Mouse (Mus musculus) activated CD4-positive, CD25-positive, alpha-beta regulatory T cell, adult 4 months (primary cell): ENCODE results near the gene Asb1. TPM values are rescaled to one million over a fixed set of nuclear protein-coding genes. Genes with fewer than 3 reads are reported as not detected.

Source experiments
- ATAC-seq: one replicate; pipeline ENCODE4 v1.8.0; 2017
- polyA plus RNA-seq, 2 experiments: library from polyadenylated mRNA; unstranded; fragments of 100-300 nt; shearing (Covaris generic); gene quantifications; one replicate each; pipeline ENCODE4 v1.2.1; 2017

The Asb1 gene
- polyA plus RNA-seq, 2 experiments from 2014 or later, result 2.3 to 2.8 TPM

GRCm38 (mm10) chr1:91547567-91547966 is 7.2 kb downstream of the Asb1 start:
- ATAC-seq, result no peak

- ATAC-seq, result no peak
These were observed 8.7 kb downstream of the Asb1 start for GRCm38 (mm10) chr1:91549073-91549472.

GRCm38 (mm10) chr1:91557099-91557498 is 16.8 kb downstream of the Asb1 start:
- no peak for ATAC-seq

DNA sequence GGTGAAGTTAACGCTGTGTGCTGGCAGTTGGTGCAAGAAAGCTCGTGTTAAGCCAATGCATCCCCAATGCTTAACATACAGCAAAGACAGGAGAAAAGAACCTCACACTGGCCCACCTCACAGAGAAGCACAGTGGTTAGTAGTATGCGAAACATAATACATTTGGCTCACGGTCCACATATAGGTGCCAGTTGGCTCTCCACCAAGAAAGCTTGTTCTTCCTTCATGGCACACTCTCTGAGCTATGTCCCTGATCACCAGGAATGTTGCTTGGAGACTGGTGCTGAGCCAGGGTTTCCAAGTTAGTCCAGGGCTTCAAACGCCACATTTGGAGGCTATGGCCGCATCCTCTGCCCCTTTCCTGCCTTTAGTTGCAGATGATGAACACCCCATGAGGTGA is 20.9 kb downstream of the Asb1 start:
- ATAC-seq, result no peak

- ATAC-seq, result no peak
These were observed 22.7 kb downstream of the Asb1 start for GRCm38 (mm10) chr1:91562977-91563590.

DNA sequence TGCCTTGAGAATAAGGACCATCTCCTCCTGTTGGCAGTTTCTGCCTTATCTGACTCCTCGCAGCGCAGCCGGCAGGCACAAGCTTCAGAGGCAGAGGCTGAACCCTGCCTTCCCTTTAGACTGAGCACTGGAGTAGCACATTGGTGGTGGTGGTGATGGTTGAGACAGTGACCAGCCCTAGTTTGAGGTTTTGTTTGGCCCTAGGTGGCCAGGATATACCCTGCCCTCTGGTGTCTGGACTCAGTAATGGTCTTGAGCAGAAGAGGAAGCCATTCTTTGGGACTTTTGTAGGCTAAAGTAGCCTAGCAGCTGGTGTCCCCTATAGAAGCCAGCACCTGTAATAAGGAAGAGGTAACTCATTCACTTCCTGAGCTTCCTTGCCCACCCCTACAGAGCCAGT is 23.7 kb downstream of the Asb1 start:
- ATAC-seq, result no peak

DNA sequence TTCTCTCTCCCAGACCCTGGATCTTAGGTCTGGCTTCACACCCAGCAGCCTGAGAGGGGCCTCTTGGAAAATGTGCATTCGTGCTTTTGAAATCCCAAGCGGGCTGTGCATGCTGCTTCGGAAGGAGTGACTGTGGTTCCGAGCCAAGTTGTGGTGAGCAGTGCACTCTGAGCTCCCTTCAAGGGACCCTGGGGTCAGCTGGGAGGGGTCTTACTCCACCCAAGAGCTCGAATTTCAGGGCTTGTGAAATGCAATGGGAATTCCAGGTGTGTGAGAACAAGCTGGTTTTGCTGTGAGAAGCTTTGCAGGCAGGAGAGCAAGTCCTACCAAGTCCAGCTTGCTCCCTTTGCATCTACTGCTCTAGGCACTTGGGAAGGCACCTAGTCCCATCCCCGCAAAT is 24.3 kb downstream of the Asb1 start:
- no peak for ATAC-seq

DNA sequence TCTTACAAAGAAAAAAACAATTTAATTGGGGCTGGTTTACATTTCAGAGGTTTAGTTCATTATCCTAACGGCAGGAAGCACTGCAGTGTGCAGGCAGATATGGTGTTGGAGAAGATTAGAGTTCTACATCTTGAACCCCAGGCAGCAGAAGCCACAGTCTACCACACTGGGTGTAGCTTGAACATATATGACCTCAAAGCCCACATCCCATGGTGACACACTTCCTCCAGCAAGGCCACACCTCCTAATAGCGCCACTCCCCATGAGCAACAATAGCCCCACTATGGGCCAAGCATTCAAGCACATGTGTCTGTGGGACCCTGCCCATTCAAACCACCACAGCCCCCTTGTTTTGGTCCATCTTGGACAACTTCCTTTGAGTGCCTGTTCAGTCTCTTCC is 26.9 kb downstream of the Asb1 start:
- ATAC-seq, result no peak

- ATAC-seq, result no peak
These were observed 32.1 kb downstream of the Asb1 start for GRCm38 (mm10) chr1:91572458-91572857.

DNA sequence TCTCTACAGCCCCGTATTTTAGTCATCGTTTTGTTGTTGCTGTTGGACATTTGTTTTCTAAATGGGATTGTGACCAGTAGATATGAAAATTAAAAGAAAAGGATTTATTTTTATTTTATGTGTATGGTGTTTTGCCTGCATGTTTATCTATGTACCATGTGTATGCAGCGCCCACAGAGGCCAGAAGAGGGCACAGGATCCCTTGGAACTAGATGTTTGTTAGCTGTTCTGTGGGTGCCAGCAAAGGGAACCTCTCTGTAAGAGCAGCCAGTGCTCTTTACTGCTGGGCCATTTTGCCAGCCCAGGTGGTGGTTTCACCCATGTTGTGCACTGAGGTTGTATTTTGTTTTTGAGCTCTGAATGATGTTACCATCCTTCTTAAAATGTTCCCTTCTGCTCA is 33.9 kb downstream of the Asb1 start:
- no peak for ATAC-seq

- ATAC-seq, result no peak
These were observed 37.7 kb downstream of the Asb1 start for GRCm38 (mm10) chr1:91577883-91578517.

DNA sequence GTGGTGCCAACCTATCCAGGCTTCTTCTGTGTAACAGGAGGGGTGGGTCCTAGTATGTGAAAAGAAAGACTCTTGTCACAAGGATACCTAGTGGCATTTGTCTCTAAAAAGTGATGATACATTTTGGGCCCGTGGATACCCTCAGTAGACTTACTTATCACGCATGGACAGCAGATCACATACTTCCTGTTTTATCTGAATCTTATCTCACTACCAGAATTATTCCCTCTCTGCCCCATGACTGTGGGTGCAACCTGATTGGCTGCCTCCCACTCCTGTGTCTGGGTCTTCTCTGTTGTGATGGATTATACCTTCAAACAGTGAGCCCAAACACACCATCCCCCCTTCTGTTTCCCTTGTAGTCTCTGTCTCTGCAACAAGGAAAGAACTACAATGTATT is 40.2 kb downstream of the Asb1 start:
- ATAC-seq, result no peak

GRCm38 (mm10) chr1:91581206-91581605 is 40.9 kb downstream of the Asb1 start:
- ATAC-seq, result no peak

DNA sequence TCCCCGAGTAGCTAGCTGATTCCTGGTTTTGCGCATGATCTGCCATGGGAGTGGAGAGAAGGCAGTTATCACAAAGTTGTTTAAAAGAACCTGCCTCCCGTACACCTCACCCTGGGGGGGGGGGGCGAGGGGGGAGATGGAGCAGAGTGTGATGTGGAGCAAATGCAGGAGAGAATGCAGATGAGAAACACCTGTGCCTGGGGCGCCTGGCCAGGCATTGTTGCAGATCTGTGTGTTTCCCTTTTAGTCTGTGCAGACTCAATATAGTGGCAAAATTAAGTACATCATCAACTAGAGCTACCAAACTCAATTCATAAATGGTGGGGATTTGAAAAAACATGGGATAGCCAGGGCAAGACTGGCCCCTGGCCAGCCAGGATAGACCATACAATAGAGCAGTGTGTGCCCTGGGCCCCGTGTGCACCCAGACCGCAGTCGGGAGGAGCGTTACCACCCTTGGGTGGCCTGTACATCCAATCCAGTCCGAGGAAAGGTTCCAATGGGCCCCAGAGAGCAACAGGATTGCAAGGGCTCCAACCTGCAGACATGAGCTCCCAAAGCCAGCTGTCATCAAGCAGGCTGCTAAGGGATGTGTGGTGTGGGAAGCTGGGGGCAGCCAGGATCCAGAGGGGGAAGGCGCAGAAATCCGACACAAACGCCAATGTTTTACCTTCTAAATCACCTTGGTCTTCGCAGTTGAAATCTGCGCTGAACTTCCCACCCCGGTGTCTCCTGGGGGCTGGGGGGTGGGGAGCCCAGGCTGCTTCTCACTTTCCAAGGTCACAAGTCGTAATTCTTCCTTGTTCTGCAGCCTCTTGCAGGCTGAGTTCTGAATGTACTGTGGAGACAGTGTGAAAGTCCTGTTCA is 44.9 kb downstream of the Asb1 start:
- ATAC-seq, result no peak

GRCm38 (mm10) chr1:91589738-91590137 is 49.4 kb downstream of the Asb1 start:
- no peak for ATAC-seq

- no peak for ATAC-seq
These were observed 55.2 kb downstream of the Asb1 start for GRCm38 (mm10) chr1:91595521-91596020.

DNA sequence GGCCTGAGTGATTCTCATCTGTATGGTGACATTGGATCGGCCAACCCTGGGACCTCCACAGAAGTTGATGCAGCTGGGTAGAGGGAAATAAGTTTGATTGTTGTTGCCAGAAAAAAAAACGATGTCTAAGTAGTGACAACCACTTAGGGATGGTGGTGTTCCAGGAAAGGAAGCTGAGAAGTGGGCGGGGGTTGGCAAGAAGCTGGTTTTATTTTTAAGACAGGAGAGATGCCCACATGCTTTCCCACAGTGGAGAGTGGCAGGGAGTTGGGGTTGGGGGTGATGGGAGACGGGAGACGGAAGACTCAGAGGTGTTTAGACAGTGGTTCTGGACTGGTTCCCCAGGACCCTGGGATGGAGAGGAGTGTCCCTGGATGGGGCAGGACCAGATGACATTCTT is 57.3 kb downstream of the Asb1 start:
- no peak for ATAC-seq

- no peak for ATAC-seq
These were observed 60.5 kb downstream of the Asb1 start for GRCm38 (mm10) chr1:91600671-91601361.

DNA sequence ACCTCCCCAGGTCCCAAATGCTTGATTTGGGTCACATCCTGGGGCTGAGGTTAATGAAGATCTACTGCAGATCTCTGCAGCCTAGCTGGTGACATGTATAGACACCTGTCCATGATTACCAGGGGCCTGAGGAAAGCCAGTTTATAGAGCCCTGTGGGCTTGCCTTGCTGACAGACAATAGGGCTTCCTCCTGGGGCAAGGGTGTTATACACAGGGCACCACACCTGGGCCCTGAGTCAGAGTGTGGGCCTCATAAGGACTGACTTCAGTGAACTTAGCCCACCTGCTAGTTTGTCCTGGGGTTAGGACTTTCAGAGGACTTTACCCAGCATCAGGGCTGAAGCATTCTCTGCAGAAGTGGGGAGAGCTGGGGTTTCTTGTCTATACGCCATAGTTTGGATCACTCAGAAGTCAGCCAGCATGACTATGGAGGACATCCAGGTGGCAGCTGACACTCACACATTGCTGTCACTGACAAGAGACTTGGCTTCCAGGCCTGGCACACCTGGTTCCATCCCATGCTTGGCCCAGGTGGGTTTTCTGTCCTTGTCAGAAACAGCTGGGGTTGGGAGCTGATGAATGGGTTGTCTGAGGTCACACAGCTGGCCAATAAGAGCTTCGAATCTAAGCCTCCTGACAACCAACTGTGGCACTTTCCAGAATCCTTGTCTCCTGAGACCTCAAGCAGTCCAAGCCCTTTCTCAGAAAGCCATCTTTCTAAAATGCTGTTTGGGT is 61.2 kb downstream of the Asb1 start:
- ATAC-seq, result no peak

GRCm38 (mm10) chr1:91605632-91606031 is 65.3 kb downstream of the Asb1 start:
- ATAC-seq, result no peak

DNA sequence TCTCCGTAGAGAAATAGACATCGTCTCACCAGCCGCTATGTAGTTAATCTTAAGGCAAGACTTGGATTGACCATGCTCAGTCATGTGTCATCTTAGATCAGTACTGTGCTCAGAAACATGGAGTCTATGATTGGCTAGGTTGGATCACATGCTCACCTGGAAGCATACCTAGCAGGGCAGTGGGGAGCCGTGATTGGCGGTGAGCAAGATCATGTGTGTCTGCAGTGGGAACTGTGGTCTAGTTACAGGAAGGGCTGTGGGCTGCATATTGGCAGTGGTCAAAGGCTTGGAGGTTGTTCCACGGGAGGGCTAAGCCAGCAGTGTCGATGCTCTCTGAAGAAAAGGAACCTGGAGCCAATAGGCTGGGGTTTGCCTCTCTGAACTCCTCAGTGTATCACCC is 66.4 kb downstream of the Asb1 start:
- ATAC-seq, result no peak

GRCm38 (mm10) chr1:91607141-91607540 is 66.8 kb downstream of the Asb1 start:
- ATAC-seq, result no peak
